Mouse (Mus musculus) bone marrow macrophage, adult 2 months (primary cell): ENCODE results near the gene Ccdc107.

ENCODE experiments used
- CTCF ChIP-seq: IDR thresholded peaks from 2 replicates; pipeline ENCODE4 v1.5.1; 2012; ENCODE audit warnings: low read depth, mild to moderate bottlenecking, low read length, moderate library complexity
- POLR2A ChIP-seq: IDR thresholded peaks from 2 replicates; pipeline ENCODE4 v1.6.1; 2012; ENCODE audit warnings: mild to moderate bottlenecking, low read depth, low read length, borderline replicate concordance

DNA sequence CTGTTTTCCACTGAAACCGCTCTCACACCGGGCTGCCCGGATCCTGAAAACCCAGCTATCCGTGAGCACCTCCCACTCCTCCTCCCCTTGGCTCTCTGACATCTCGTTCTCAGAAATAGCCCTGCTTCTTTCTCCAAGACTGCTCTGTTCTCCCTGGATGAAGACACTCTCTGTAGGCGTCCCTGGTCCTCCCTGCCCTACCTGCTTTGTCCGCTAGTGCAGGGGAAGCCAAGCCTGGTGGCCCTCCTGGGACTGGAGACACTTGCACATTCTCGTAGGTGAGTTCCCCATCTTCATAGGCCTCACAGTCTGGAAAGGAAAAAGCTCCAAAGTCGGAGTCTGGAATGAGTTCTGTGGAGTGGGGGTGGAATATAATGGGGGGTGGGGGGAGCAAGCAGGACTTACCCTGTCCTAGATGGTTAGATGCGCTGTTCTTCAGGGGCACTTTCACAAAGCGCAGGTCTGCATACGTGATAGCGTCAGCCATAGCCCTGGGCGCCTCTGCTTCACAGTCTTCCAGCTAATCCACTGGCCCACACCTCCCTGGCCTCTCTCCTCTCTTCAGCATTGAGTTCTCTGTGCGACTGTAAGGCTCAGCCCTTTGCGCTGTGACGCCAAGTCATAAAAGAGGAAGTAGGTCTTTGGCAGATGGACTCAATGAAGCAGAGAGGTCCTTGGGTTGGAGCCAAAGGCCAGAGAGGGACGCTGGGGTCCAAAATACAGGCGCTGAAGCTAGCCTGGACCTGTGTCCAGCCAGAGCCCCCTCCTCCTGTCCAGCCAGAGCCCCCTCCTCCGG lies 38.5 kb upstream of the Ccdc107 start, which contains the start of gene Cd72:
- TF ChIP-seq CTCF (no peak; the same call in 1 of the 2 replicates), POLR2A (no peak)
